Mouse (Mus musculus) small intestine, adult 2 months (tissue): Measurements from ENCODE around the gene Hap1.

ENCODE experiments used
- CTCF ChIP-seq: fragments of 200-500 bp; IDR thresholded peaks from 2 replicates; pipeline ENCODE4 v1.5.1; 2012; ENCODE audit warnings: low read depth, mild to moderate bottlenecking, control low read depth, inconsistent platforms, low read length, moderate library complexity, mixed read lengths; ENCODE audit not compliant: insufficient replicate concordance, insufficient read length; ENCODE audit errors: extremely low read depth
- POLR2A ChIP-seq: fragments of 200-500 bp; IDR thresholded peaks from 2 replicates; pipeline ENCODE4 v1.6.1; 2012; ENCODE audit warnings: low read depth, mild to moderate bottlenecking, control low read depth, inconsistent platforms, low read length, moderate library complexity

DNA sequence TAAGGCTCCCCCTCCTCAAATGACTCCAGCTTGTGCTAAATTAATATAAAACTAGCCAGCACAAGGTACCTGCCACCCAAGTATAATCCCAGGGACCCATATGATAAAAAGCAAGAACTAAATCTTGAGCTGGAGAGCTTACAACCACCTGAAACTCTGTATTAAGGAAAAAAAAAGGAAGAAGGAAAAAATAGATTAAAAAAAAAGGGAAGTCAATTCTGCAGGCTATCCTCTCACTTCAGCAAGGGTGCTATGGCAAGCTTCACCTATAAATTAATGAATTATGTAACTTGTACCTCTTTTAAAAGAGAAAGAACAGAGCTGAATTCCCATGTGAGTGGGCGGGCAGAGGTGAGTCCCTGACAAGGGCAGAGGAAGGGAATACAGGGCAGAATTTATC lies 44.3 kb downstream of the Hap1 start:
- TF ChIP-seq CTCF = no peak
- no peak for TF ChIP-seq POLR2A
